Mouse (Mus musculus): Measurements from ENCODE around the gene Arhgap15. TPM values are rescaled to one million over a fixed set of nuclear protein-coding genes. Genes with fewer than 3 reads are reported as not detected.

The Arhgap15 gene
- polyA plus RNA-seq, 2 experiments: 2.5 to 5.6 TPM

DNA sequence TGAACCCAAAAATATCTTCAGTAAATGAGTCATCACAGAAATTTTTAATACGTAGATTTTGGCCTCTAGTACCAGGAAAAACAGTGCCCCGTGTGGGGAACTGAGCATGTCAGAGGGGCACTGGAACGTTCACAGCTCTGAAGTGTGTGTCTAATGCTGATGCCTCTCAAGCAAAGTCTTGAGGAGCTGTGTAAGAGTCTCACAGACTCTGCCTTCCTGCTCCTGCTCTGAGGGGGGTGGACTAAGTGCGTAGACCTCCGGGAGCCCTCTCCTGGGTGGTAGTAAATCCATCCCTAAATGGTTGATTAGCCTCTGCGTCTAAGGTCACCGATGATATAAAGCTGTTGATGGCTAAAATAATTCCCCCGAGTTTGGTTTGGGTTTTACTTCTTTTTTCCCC lies 39.9 kb downstream of the Arhgap15 start:
- no peak overlapping the region for H3K27ac ChIP-seq
- WGBS (ENCODE audit: insufficient replicate concordance): 68% methylated on average over 8 of the region's 8 CpGs
- ATAC-seq (ENCODE audit: insufficient read depth) (no peak), DNase-seq (ENCODE audit: low read depth in 3 of 3, low spot score in 3 of 3) (no peak)
- H3K9me3 ChIP-seq (ENCODE audit: control insufficient read depth, low read length): no peaks in the 10 kb centered on the region
- H3K9ac ChIP-seq (replicated peaks): no peak overlapping the region
- H3K27me3 ChIP-seq (ENCODE audit: control insufficient read depth, insufficient read depth, low read length): no peaks in the 10 kb centered on the region
- H3K4me3 ChIP-seq (ENCODE audit: insufficient read depth in 1 of 2, low read depth in 2 of 2, low read length in 2 of 2): no peak overlapping the region
- TF ChIP-seq EP300 (IDR thresholded peaks at IDR 0.05; ENCODE audit: low read depth) (no peak), CTCF (IDR thresholded peaks at IDR 0.05; ENCODE audit: low read depth) (no peak)
- no peak overlapping the region for H3K4me2 ChIP-seq (ENCODE audit: low read depth)
- peaks cover 10 to 13% of the 10 kb centered on the region in 2 experiments for H3K4me1 ChIP-seq (replicated peaks; ENCODE audit: control insufficient read depth in 2 of 2, insufficient read depth in 2 of 2, low read length in 1 of 2)
- H3K36me3 ChIP-seq (replicated peaks; ENCODE audit: control insufficient read depth, insufficient read depth, low read depth): no peaks in the 10 kb centered on the region

GRCm38 (mm10) chr2:43790049-43790693 lies 41.5 kb downstream of the Arhgap15 start:
- WGBS (ENCODE audit: insufficient replicate concordance): 38% methylated on average over 6 of the region's 6 CpGs
- no peak overlapping the region for H3K9ac ChIP-seq (replicated peaks)
- peaks cover 14 to 17% of the 10 kb centered on the region in 2 experiments for H3K4me1 ChIP-seq (replicated peaks; ENCODE audit: control insufficient read depth in 2 of 2, insufficient read depth in 2 of 2, low read length in 1 of 2)
- DNase-seq (ENCODE audit: low read depth in 3 of 3, low spot score in 3 of 3): no peak
- no peak overlapping the region for H3K4me2 ChIP-seq (ENCODE audit: low read depth)
- no peak overlapping the region for H3K4me3 ChIP-seq (ENCODE audit: insufficient read depth in 1 of 2, low read depth in 2 of 2, low read length in 2 of 2)
- TF ChIP-seq CTCF (IDR thresholded peaks at IDR 0.05; ENCODE audit: low read depth) (no peak), EP300 (IDR thresholded peaks at IDR 0.05; ENCODE audit: low read depth) (no peak)
- no peaks in the 10 kb centered on the region for H3K9me3 ChIP-seq (ENCODE audit: control insufficient read depth, low read length)
- ATAC-seq (ENCODE audit: insufficient read depth): no peak
- H3K27me3 ChIP-seq (ENCODE audit: control insufficient read depth, insufficient read depth, low read length): no peaks in the 10 kb centered on the region
- no peak overlapping the region for H3K27ac ChIP-seq
- no peaks in the 10 kb centered on the region for H3K36me3 ChIP-seq (replicated peaks; ENCODE audit: control insufficient read depth, insufficient read depth, low read depth)

- Histone ChIP-seq H3K27me3 (ENCODE audit: control insufficient read depth, insufficient read depth, low read length) (no peaks in the 10 kb centered on the region), H3K9me3 (ENCODE audit: control insufficient read depth, low read length) (no peaks in the 10 kb centered on the region), H3K27ac (no peak overlapping the region), H3K4me2 (ENCODE audit: low read depth) (no peak overlapping the region), H3K9ac (replicated peaks) (no peak overlapping the region), H3K4me3 (ENCODE audit: insufficient read depth in 1 of 2, low read depth in 2 of 2, low read length in 2 of 2) (no peak overlapping the region), H3K36me3 (replicated peaks; ENCODE audit: control insufficient read depth, insufficient read depth, low read depth) (no peaks in the 10 kb centered on the region), H3K4me1 (replicated peaks; ENCODE audit: control insufficient read depth in 2 of 2, insufficient read depth in 2 of 2, low read length in 1 of 2) (peaks cover 14 to 19% of the 10 kb centered on the region in 2 experiments)
- ATAC-seq (ENCODE audit: insufficient read depth) (no peak), DNase-seq (ENCODE audit: low read depth in 3 of 3, low spot score in 3 of 3) (no peak)
- 59% methylated on average over 6 of the region's 6 CpGs for WGBS (ENCODE audit: insufficient replicate concordance)
- no peak for TF ChIP-seq EP300 (IDR thresholded peaks at IDR 0.05; ENCODE audit: low read depth)
- no peak for TF ChIP-seq CTCF (IDR thresholded peaks at IDR 0.05; ENCODE audit: low read depth)
Measured at GRCm38 (mm10) chr2:43791575-43791974, 43.0 kb downstream of the Arhgap15 start.

DNA sequence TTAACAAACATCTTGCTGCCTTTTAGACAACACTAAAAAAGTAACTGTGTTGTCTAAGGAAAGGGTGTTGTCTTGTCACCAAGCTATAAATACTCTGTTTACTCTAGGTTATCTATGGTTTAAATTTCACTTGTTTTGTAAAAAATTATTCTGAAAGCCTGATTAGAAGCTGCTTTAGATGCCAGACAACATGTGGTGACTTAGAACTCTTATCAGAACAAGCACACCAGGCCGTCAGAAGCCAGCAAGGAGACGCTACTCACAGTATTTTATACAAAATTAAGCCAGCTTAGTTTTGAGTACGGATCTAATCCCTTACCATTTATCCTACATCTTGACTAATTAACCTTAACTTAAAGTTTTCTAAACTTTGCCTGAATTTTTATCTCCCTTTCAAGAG lies 44.5 kb downstream of the Arhgap15 start:
- Histone ChIP-seq H3K4me2 (ENCODE audit: low read depth) (peak overlapping the region; percentile 41), H3K4me3 (ENCODE audit: insufficient read depth in 1 of 2, low read depth in 2 of 2, low read length in 2 of 2) (no peak overlapping the region), H3K27me3 (ENCODE audit: control insufficient read depth, insufficient read depth, low read length) (no peaks in the 10 kb centered on the region), H3K27ac (peak overlapping the region; percentile 33; the same call in 1 of the 2 replicates), H3K9ac (replicated peaks) (peak overlapping the region; percentile 27), H3K4me1 (replicated peaks; ENCODE audit: control insufficient read depth in 2 of 2, insufficient read depth in 2 of 2, low read length in 1 of 2) (peaks cover 14 to 19% of the 10 kb centered on the region in 2 experiments), H3K9me3 (ENCODE audit: control insufficient read depth, low read length) (no peaks in the 10 kb centered on the region), H3K36me3 (replicated peaks; ENCODE audit: control insufficient read depth, insufficient read depth, low read depth) (no peaks in the 10 kb centered on the region)
- DNase-seq (ENCODE audit: low read depth in 3 of 3, low spot score in 3 of 3): peak; percentile 29 to 41 (median 38)
- 6% methylated on average over 3 of the region's 3 CpGs for WGBS (ENCODE audit: insufficient replicate concordance)
- ATAC-seq (ENCODE audit: insufficient read depth): peak; percentile 81
- peak; percentile 69 for TF ChIP-seq EP300 (IDR thresholded peaks at IDR 0.05; ENCODE audit: low read depth)
- TF ChIP-seq CTCF (IDR thresholded peaks at IDR 0.05; ENCODE audit: low read depth): no peak

- H3K27me3 ChIP-seq (ENCODE audit: control insufficient read depth, insufficient read depth, low read length): no peaks in the 10 kb centered on the region
- no peak overlapping the region for H3K27ac ChIP-seq
- TF ChIP-seq CTCF (IDR thresholded peaks at IDR 0.05; ENCODE audit: low read depth): no peak
- TF ChIP-seq EP300 (IDR thresholded peaks at IDR 0.05; ENCODE audit: low read depth): no peak
- WGBS (ENCODE audit: insufficient replicate concordance): 65% methylated on average over 5 of the region's 5 CpGs
- no peak overlapping the region for H3K4me3 ChIP-seq (ENCODE audit: insufficient read depth in 1 of 2, low read depth in 2 of 2, low read length in 2 of 2)
- no peaks in the 10 kb centered on the region for H3K9me3 ChIP-seq (ENCODE audit: control insufficient read depth, low read length)
- no peak overlapping the region for H3K4me2 ChIP-seq (ENCODE audit: low read depth)
- ATAC-seq (ENCODE audit: insufficient read depth): no peak
- peaks cover 14 to 19% of the 10 kb centered on the region in 2 experiments for H3K4me1 ChIP-seq (replicated peaks; ENCODE audit: control insufficient read depth in 2 of 2, insufficient read depth in 2 of 2, low read length in 1 of 2)
- no peak for DNase-seq (ENCODE audit: low read depth in 3 of 3, low spot score in 3 of 3)
- no peaks in the 10 kb centered on the region for H3K36me3 ChIP-seq (replicated peaks; ENCODE audit: control insufficient read depth, insufficient read depth, low read depth)
- no peak overlapping the region for H3K9ac ChIP-seq (replicated peaks)
Measured at GRCm38 (mm10) chr2:43794700-43795099, 46.1 kb downstream of the Arhgap15 start.
